Mouse (Mus musculus): ENCODE measurements around the gene Spred2. TPM values are rescaled to one million over a fixed set of nuclear protein-coding genes. Genes with fewer than 3 reads are reported as not detected.

Spred2 gene
- 74.5 and 77.0 TPM in 2 replicates for polyA plus RNA-seq (2012)

- TF ChIP-seq GATA1 (IDR thresholded peaks at IDR 0.05; ENCODE audit: low read length): no peak
These were observed at the start of gene Spred2 for GRCm38 (mm10) chr11:19923888-19924756. Spred2 (plus strand) TSS chr11:19924375.

DNA sequence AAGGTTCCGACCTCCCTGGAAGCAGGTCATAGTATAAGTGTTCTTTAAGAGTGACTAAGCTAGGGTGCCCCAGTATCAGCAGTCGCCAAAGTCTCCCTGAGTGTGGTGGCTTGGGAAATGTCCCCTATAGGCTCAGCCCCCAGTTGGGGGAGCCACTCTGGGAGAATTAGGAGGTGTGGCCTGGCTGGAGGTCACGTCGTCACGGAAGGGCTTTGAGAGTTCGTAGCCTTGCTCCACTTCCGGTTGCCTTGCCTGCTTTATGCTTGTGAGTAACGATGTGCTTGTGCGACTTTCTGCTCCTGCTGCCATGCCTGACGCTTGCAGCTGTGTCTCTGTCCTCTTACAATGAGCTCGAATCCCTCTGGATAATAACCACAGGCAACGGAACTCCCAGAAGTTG, 48.6 kb upstream of the Spred2 start:
- no peak for TF ChIP-seq GATA1 (IDR thresholded peaks at IDR 0.05; ENCODE audit: low read length)

GRCm38 (mm10) chr11:19875964-19876363, 48.2 kb upstream of the Spred2 start:
- TF ChIP-seq GATA1 (IDR thresholded peaks at IDR 0.05; ENCODE audit: low read length): no peak

GRCm38 (mm10) chr11:19877239-19877915, 46.8 kb upstream of the Spred2 start:
- TF ChIP-seq GATA1 (IDR thresholded peaks at IDR 0.05; ENCODE audit: low read length): no peak

- TF ChIP-seq GATA1 (IDR thresholded peaks at IDR 0.05; ENCODE audit: low read length): no peak
These were observed 42.8 kb upstream of the Spred2 start for GRCm38 (mm10) chr11:19881342-19881741.

GRCm38 (mm10) chr11:19890700-19891406, 33.3 kb upstream of the Spred2 start:
- no peak for TF ChIP-seq GATA1 (IDR thresholded peaks at IDR 0.05; ENCODE audit: low read length)

DNA sequence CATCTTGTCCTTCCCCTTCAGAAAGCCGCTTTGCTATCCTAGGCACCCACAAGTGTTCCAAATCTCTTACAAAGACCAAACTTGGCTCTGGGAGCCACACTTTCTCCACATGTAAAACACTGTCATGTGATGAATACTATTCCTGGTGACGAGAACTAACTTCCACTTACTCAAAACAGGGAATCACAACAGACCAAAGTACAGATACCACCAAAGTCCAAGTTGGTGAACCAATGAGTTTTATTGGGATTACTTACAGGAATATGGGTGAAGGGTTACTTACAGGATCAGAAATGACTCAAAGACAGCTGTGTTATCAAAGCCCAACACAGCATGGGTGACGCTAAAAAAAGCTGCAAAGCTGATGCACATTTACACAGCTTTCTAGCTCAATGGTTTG, 30.9 kb upstream of the Spred2 start:
- no peak for TF ChIP-seq GATA1 (IDR thresholded peaks at IDR 0.05; ENCODE audit: low read length)

GRCm38 (mm10) chr11:19899621-19900020, 24.6 kb upstream of the Spred2 start:
- no peak for TF ChIP-seq GATA1 (IDR thresholded peaks at IDR 0.05; ENCODE audit: low read length)

DNA sequence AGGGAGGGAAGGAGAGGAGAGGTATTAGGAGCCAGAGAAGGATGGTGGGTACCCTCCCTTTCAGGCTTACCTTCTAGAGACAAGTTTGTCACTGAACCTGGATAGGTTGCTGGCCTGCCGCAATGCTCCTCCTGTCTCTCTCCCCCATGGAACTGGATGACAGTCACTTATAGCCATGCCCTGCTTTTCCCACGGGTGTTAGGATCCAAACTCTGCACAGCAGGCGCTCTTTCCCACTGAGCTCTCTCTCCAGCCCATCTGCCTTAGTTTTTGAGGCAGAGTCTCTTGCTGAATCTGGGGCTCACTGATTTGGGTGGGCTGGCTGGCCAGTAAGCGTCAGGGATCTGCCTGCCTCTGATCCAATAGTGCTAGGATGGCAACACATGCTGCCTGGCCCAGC, 23.5 kb upstream of the Spred2 start:
- no peak for TF ChIP-seq GATA1 (IDR thresholded peaks at IDR 0.05; ENCODE audit: low read length)

- no peak for TF ChIP-seq GATA1 (IDR thresholded peaks at IDR 0.05; ENCODE audit: low read length)
These were observed 13.0 kb upstream of the Spred2 start for GRCm38 (mm10) chr11:19911216-19911615.

GRCm38 (mm10) chr11:19912179-19912578, 12.0 kb upstream of the Spred2 start:
- no peak for TF ChIP-seq GATA1 (IDR thresholded peaks at IDR 0.05; ENCODE audit: low read length)

DNA sequence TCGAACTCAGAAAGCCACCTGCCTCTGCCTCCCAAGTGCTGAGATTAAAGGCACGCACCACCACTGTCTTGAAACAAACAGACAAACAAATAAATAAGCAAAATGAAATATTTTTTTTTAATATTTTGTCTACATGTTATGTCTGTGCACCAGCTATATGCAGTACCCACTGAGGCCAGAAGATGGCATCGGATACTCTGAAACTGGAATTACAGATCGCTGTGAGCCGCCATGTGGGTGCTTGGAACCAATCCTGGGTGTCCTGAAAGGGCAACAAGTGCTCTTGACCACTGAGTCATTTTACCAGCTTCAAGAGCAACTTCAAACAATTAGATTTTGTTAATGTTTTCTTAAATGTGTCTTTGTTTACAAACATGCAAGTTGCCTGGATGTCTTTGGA, 11.5 kb upstream of the Spred2 start:
- TF ChIP-seq GATA1 (IDR thresholded peaks at IDR 0.05; ENCODE audit: low read length): no peak

DNA sequence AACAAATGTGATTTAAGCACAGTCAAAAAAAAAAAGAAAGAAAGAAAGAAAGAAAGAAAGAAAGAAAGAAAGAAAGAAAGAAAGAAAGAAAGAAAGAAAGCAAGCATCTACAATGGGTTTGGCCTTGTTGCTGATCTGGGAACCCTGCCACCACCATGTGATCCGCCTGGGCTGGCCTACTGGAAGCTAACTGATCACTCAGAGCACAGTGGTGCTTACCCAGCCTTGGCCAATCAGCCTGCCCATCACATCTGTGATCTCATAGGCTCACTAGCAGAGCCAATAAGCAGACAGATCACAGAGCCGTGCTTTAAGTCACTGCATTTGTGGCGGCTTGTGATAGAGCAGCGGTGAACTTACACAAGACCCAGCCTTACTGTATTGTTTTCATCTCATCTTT, 10.4 kb upstream of the Spred2 start:
- TF ChIP-seq GATA1 (IDR thresholded peaks at IDR 0.05; ENCODE audit: low read length): no peak

DNA sequence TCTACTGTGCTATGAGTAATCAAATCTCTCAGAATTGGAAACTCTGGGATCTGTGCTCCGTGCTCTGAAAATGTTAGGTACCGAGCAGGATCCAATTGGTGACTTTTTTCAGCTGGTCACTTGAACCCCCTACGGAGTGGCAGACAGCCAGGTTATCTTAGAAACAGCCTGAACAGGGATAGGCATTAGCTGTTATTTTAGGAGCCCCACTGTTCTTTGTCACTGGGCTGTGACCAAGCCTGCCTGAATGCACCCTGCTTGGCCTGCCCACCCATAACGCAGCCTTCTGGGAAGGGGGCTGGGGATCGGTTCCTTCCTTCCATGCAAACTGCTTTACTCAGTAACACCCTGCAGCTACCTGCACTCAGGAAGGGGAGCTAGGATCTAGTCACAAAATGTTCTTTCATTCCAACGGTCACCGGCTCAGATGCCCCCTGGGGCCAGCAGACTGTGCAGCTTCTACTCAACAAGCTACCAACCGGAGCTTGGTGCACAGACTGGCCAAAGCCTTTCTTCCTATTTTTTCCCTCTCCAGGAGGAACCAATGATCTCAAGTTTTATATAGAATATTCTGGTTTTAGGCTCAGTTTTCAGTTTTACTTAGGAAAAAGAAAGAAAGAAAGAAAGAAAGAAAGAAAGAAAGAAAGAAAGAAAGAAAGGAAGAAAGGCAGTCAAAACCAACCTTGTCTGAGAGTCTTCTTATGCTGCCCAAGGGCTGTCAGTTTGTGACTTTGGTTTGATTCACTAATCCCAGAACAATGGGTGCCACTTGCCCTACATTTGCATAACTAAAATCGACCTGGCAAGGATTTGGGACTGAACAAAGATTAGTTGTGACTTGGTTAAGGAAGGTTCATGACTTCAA, 6.6 kb upstream of the Spred2 start:
- no peak for TF ChIP-seq GATA1 (IDR thresholded peaks at IDR 0.05; ENCODE audit: low read length)

- TF ChIP-seq GATA1 (IDR thresholded peaks at IDR 0.05; ENCODE audit: low read length): no peak
These were observed 6.0 kb upstream of the Spred2 start for GRCm38 (mm10) chr11:19918246-19918540.

DNA sequence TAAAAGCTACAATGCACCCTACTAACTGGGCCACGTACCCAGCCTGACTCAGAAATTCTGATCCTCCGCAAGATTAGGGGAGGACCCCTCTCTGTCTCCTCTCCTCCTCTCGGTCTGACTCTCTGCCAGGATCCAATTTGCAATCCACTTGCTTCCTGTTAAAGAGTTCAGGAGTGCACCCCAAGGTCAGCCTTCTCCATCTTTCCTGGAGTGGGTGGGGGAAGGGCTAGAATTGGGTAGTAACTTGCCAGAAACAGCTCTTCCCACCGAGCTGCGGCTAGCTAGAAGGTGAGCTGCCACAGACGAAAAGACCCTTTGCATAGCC, 4.8 kb upstream of the Spred2 start:
- TF ChIP-seq GATA1 (IDR thresholded peaks at IDR 0.05; ENCODE audit: low read length): no peak

Data from G1E-ER4 (cell line).